Mouse (Mus musculus) kidney, postnatal 10 days (tissue): Measurements from ENCODE around the gene Olfr1417.
A peak's percentile ranks its signal among the peaks of the same experiment; 100 is the strongest.

Experiments used
- DNase-seq: peaks from one replicate; pipeline ENCODE4 v3.0.0; 2021; ENCODE audit warnings: mixed read lengths

Gene Olfr1417

GRCm38 (mm10) chr19:11810003-11810758 is 28.8 kb downstream of the Olfr1417 start:
- no peak for DNase-seq

GRCm38 (mm10) chr19:11808452-11808851 is 30.6 kb downstream of the Olfr1417 start:
- DNase-seq = no peak

GRCm38 (mm10) chr19:11807822-11808221 is 31.2 kb downstream of the Olfr1417 start:
- DNase-seq = no peak

GRCm38 (mm10) chr19:11807251-11807650 is 31.8 kb downstream of the Olfr1417 start:
- no peak for DNase-seq

- DNase-seq = no peak
Observed at GRCm38 (mm10) chr19:11804423-11804822, 34.6 kb downstream of the Olfr1417 start.

GRCm38 (mm10) chr19:11800531-11801315 is 38.3 kb downstream of the Olfr1417 start:
- no peak for DNase-seq

GRCm38 (mm10) chr19:11794447-11794846 is 44.6 kb downstream of the Olfr1417 start:
- no peak for DNase-seq

- no peak for DNase-seq
Observed at GRCm38 (mm10) chr19:11793741-11794359, 45.2 kb downstream of the Olfr1417 start.

GRCm38 (mm10) chr19:11791825-11792224 is 47.2 kb downstream of the Olfr1417 start:
- no peak for DNase-seq

- DNase-seq = no peak
Observed at GRCm38 (mm10) chr19:11788876-11789275, 50.1 kb downstream of the Olfr1417 start.

GRCm38 (mm10) chr19:11787826-11788225 is 51.2 kb downstream of the Olfr1417 start:
- no peak for DNase-seq

- no peak for DNase-seq
Observed at GRCm38 (mm10) chr19:11785409-11786154, 53.4 kb downstream of the Olfr1417 start.

- peak; percentile 81 for DNase-seq
Observed at GRCm38 (mm10) chr19:11777191-11777865, 61.7 kb downstream of the Olfr1417 start.
